Mouse (Mus musculus): ENCODE data around the gene Pla2g2f.

Pla2g2f gene

DNA sequence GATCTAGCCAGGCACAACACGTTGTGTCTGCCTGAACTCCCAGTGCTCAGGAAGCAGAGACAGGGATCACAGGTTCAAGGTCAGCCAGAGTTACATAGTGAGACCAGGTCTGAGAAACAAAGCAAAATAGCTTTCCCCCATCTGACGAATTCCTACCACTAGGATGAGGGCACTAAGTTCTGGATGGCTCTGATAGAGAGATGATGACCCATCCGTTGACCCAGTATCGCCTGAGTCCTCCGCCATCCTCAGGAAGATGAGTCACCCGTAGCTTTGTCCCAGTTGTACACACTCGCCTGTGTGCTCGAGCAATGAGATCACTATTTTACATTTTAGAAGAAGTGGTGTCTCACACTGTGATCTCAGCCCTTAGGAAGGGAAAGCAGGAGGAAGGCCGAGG is 4.8 kb upstream of the Pla2g2f start:
- no peak for DNase-seq (ENCODE audit: low read depth, low spot score)

DNA sequence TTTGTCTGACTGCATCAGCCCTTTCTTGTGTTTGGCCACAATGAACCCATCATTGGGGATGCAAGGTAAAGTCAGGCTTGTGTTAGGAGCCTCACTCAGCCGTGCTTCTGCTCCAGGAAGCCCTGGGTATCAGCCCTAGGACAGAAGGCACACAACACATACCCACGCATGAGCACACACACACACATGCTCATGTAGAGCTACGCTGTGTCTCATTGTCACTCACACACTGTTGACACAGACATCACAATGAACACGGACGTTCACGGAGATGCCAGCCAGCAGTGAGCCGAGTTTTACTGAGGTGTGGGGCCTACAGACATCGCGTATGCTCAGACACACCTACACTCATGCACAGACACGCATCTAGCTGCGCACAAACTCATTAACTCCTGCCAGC is 1.4 kb downstream of the Pla2g2f start:
- no peak for DNase-seq (ENCODE audit: low read depth, low spot score)

DNA sequence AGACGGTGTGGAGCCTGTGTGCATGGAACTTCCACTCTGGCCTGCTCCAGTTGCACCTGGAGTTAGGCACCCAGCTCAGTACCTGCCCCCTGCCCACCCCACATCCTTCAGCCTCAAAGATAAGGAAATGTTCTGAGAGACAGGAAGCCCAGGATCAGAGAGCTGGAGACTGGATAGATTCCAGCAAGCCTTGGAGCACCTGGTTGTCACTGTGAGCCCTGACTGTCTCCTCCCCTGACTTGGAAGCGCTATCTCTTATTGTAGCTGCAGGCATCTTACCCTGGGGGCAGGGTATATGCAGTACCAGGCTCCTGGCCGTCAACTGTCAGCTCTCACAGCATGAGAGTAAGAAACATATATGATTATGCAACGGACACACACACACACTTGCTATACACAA is 2.0 kb downstream of the Pla2g2f start:
- no peak for DNase-seq (ENCODE audit: low read depth, low spot score)

DNA sequence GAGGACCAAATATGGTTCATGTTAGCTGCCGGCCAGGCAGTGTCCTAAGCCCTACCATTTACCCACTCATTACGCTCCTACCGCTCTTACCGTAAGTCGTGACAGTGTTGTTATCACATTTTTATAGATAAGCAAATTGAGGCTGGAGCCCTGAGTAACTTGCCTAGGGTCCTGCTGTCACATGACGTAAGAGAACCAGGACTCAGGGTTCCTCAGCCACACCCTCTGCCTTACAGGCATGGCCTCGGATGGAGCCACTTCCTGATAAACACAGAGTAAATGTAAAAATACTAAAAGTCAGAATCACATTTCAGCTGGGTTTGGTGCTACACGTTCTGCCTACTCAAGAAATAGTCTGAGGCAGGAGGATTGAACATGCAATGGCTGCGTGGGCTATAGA is 3.0 kb downstream of the Pla2g2f start:
- no peak for DNase-seq (ENCODE audit: low read depth, low spot score)

DNA sequence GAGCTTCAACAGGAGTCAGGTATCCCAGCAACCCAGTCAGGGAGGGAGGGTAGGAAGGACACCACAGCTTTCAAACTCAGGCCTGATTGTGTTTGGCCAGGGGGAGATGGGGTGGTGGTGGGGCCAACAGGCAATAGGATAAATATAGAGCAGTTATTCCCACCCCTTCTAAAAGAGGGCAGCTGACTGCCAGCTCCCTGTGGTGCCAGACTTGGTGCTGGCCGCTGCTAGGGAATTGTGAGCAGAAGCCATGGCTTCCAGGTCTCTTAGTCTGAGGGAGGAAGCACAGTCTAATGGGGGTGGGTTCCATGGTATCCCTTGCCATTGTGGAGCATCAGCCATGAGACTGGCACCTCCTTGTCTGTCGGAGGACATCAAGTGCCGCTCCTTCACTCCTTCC is 3.8 kb downstream of the Pla2g2f start:
- DNase-seq (ENCODE audit: low read depth, low spot score) = no peak

DNA sequence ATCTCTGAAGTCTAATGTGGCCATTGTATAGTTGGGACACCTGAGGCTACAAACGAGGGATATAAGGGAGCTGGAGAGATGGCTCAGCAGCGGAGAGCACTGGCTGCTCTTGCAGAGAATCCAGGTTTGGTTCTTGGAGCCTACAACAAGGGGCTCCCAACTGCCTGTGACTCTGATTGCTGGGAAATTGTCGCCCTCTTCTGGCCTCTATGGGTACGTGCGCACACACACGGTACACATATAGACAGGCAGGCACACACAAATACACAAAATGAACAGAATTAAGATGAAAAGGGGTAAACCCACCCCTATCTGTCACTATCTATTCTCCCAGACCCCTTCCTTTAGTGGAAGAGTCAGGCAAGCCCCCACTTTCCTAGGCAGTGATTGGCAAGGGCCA is 4.8 kb downstream of the Pla2g2f start:
- no peak for DNase-seq (ENCODE audit: low read depth, low spot score)

DNA sequence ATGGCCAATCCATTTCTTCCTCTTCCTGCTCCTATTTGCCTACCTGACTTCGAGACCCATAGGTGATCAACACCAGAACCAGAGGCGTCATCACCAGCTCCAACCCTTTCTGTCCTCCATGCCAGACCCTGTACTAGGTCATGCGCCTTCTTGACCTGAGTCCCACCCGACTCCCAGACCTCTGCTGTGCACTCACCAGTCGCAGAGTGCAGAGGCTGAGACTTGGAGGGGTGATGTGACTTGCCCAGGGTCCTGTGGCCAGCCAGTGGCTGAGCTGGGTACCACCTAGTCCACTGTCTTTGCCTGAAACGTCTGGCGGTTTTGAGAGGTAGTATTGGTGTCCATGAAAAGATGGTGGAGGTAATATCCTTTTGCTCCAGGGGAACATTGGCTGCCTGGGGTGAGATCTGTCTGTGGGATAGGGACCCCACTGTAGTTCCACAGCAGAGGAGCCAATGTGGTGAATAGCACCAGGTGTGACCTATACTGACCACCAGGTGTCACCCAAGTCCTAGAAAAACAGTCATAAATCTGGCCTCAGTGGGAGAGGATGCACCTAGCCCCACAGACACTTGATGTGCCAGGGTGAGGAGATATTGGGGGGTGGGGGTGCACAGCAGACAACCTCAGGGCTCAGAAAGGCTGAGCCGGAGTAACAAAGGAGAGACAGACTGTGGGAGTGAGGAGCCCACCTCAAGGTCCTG is 8.9 kb downstream of the Pla2g2f start:
- DNase-seq (ENCODE audit: low read depth, low spot score) = peak; percentile 34

DNA sequence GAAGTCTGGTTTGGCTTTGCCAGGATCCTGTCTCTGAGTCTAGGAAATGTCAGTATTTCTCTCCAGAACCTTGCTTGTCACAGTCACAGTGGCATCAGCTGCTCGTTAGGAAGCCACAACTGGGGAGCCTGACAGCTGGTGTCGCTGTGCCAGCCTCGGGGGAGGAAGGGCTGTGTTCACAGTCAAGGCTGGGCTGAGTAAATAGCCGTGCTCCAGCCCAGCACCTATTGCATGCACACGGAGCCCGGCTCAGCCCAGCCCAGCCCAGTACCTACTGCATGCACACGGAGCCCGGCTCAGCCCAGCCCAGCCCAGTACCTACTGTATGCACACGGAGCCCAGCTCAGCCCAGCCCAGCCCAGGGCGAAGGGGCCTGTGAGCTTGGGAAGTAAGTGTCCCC is 9.6 kb downstream of the Pla2g2f start:
- no peak for DNase-seq (ENCODE audit: low read depth, low spot score)

DNA sequence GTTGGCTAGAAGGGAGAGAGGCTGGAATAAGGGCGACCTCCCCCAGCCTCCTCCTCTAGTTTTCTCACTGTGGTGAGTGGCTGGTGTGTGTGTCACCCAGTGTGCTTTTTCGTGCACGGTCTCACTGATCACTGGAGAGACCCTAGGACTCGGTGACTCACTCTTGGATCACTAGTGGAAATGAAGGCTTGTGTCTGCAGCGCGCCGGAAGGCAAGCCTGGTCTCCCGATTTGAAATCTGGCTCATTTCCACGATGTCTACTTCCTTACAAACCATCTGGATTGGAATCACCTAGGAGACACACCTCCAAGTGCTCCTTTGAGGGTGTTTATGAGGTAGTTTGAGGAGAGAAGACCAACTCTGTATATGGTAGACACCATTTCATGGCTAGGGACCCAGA is 10.6 kb downstream of the Pla2g2f start:
- DNase-seq (ENCODE audit: low read depth, low spot score) = no peak

DNA sequence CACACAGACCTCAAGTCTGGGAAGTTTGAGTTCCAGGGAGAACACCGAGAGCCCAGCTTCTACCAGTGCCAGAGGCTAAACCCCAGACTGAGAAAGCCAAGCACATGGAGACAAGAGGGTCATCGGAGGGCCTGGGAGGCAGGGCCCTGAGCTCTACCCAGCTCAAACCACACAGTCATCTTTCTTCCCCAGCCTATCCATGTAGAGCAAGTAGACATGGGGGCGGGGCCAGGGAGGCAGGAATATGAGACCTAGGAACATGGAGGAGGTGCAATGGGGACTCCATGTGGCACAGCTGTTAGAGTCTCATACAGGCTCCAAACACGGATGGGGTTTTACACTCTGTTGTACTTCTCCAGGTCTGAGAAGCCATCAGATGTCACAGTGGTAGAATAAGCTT is 11.5 kb downstream of the Pla2g2f start:
- DNase-seq (ENCODE audit: low read depth, low spot score) = no peak

DNA sequence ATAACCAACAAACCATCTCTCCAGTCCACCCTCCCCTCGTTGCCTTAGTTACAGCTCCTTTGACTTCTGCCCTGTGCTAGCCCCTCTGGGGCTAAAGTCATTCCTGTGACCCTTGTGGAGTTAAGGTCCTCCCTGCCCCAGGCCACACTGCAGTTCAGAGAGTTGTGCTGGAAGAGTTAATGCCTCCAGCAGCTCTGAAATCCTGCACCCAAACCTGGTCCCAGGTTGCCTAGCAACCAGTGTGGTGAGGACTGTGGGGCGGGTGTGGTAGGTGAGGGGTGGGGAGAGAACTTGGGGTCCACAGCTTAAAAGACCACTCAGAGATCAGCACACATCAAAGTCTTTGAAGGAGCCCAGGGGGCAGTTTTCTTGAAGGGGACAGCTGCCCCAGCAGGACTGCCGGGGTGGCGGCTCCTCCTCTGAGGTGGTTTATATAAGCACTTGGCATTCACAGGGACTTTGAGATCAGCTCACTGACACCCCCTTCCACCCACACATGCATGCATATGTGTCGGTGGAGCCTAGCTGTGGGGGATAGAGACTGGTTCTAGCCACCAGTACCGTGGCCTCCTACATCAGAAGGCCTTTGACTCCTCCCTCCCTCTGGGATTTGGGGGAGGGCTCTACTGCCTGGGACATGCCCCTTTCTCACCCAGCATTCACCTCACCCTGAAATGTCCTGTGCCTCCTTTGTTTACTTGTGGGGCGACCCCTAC is 18.1 kb downstream of the Pla2g2f start:
- DNase-seq (ENCODE audit: low read depth, low spot score) = no peak

DNA sequence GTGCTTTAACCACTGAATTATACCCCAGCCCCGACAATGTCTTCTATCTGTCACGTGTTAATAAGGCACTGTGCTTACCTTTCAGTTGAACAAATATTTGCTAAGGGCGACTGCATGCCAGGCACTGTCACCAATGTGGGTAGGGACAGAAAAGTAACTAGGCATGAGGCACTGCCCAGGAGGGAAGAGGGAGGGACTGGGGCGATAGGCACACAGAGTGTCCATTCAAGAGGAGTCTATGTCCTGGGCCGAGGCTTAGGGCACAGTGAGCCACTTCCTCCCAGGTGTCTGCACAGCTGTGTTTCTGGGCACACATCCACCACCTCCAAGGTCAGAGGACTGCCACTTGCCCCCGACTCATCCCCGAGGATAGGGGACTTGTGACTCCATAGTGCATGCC is 20.4 kb downstream of the Pla2g2f start, which contains the start of gene Ubxn10:
Gene Ubxn10, minus strand, starts transcription at position 137 of the 400 bp plus-strand sequence.
- DNase-seq (ENCODE audit: low read depth, low spot score) = no peak

DNA sequence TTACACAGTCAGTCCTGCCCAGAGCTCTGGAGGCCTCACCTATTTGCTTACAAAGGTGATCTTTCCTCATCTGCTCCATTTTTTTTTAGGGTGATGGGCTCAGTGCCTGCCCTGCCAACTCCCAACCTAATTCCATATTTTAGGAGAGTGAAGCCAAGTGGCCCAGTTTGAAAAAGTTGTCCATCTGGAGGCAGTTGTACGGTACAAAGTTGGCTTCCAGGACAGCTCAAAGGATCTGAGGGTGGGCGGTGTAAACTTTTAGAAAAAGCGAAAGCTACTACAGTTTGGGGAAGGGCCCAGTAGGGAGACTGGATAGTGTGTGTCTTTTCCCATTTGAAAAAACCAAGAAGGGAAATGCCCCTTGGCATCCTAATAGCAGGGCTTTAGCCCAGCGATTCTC is 22.6 kb downstream of the Pla2g2f start:
- DNase-seq (ENCODE audit: low read depth, low spot score) = no peak

DNA sequence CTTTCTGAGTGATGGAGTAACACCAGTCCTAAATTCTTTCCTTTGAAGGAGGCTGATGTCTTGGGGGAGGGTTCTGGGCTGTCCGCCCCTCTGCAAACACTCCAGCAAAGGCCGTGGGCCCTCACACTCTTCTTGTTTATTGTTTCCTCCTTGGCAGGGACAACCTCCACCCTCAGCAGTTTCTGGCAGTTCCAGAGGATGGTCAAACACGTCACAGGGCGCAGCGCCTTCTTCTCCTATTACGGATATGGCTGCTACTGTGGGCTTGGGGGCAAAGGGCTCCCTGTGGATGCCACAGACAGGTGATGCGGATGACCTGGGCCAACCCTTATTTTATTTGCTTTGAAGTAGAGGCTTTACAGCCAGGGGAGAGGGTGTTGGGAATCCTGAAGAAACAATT is 23.3 kb downstream of the Pla2g2f start:
- no peak for DNase-seq (ENCODE audit: low read depth, low spot score)

DNA sequence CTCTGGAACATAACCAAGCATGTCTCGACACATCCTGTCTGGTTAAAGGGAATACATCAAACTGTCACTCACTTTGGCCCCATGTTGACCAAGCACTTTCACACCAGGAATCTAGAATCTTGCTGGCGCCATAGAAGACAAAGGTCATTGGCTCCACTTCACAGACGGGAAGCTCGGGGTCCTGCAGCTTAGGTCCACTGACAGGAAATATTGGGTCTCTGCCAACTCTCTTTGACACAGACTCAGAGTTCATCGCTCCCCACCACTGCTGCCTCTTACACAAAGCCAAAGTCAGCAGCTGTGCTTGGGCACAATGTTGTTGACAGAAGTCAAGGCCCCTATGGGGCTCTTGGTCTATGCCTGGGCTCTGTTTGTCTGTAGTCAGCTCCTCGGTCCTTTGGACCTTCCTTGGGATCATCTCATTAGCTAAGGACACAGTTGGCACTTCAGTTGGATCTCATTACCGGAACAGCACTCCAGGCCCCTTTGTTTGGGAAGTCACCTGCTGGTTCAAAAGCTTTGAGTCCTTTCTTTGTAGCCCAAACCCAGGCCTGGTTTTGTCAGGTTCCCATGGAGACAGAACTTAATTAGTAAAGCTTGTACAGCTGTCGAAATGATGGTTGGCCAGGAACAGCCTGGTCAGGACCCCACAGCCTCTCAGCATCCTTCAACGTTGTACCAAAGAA is 28.3 kb downstream of the Pla2g2f start:
- DNase-seq (ENCODE audit: low read depth, low spot score) = no peak

DNA sequence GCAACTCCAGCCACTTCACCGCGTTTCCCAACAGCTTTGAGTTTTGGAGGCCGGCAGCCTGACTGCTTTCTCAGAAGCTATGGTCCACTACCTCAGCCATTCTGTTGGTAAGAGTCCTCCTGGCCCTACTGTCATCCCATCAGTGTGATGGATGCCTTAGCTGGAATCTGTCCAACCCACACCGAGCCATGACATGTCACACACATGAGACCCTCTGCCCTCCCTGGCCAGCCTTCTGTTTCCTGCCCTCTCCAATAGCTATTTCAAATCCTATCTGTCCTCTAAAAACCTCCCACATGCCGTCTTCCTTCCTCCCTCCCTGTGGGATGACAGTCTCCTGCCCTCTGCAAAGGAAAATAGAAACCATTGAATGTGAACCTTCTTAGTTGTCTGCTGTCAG is 31.7 kb downstream of the Pla2g2f start:
- DNase-seq (ENCODE audit: low read depth, low spot score) = no peak

DNA sequence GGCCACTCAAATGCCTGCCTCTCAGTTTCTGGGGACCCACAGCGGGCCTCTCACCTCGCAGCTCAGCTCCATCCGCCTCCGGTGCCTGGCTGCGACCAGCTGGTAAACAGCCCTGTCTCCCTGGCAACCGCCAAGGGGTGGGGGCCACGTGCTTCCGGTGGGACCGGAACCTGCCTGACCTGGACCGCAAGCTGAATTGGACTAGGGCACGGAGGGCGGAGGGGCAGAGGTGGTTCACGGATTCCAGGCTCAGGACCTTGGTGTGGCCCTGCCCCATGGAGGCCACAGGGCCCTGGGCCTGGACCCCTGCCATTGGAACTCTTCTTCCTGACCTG is 32.3 kb downstream of the Pla2g2f start:
- DNase-seq (ENCODE audit: low read depth, low spot score) = peak; percentile 55

DNA sequence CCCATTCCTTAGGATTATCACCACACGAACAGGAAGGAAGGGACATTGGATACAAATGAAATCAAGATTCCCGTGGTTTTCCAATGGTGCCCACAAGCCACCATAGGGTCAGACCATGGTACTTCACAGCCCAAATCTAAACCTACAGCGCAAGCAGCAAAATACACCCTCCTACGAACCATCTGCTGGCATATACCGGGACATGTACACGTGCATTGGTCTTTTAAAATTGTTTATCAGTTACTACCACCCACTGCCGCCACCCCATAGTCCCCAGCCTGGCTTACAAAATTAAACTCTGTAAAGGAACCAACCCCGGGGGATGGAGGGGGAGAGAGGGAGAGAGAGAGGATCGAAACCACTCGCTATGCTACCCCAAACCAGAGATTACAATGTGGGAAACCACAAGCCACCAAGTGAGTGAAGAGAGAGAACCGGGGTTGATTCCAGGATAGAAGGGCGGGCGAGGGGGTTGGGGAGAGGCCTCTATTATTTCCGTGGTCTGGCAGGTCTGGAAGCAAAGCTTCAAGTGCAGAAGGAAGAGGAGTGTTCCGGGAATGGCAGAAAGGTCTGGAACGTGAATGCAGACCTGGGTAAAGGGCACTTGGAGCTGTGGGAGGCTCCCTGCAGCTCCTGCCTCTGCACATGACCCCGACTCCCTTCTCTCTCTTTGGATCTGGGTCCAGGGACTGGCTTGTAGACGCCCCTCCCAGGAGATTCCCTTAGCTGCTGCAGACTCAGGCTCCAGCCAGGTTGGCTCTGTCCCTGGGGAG is 32.9 kb downstream of the Pla2g2f start, which contains the start of gene Pla2g2c:
Gene Pla2g2c, plus strand, starts transcription at position 439 of the 773 bp plus-strand sequence.
- DNase-seq (ENCODE audit: low read depth, low spot score) = no peak

DNA sequence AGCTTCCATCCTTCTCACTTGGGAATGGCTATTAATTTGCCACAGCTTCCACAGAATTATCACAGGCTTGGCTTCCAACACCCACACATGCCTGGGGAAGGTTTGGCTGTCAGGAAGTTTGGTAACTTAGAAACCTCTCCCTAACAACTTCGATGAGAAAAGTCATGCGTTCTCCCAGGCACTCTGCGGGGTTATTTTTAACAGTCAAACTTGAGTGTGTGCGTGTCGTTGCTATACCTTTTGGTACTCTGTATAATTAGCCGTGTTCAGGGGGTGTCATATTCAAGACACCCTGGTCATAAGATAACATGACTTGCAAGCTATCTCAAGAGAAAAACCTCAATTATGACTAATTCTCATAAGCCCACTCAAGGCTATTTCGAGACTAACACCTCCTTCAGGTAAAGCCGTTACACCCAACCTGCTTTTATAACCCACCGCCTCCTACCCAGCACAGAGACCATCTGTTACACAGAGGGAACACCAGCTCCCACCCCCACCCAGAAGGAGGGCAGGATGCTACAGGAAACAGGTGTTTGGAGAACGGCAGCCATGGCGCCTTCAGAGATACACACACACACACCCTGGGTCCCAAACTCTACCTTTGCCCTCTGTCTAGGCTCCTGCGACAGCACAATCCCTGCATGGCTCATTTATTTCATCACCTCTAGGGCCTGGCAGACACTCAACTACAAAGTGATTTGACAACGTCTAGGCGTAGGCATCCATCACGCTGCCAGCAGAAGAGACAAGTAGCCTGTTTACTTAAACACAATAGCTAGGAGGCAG is 33.7 kb downstream of the Pla2g2f start:
- no peak for DNase-seq (ENCODE audit: low read depth, low spot score)

DNA sequence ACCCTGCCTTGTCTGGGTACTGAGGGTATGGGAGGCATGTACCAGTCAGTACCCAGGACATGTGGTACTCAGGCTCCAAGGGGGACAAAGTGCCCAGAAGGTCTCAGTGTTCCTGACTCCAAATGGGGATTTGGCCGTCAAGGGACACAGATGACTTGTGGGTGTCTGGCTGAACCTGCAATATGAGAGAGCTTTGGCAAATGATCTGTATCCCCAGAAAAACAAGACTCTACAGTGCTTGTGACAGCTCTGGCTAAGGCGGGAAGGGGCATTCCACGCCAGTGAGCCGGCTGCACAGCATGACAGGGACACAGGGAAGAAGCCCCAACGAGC is 38.2 kb downstream of the Pla2g2f start:
- DNase-seq (ENCODE audit: low read depth, low spot score) = no peak

DNA sequence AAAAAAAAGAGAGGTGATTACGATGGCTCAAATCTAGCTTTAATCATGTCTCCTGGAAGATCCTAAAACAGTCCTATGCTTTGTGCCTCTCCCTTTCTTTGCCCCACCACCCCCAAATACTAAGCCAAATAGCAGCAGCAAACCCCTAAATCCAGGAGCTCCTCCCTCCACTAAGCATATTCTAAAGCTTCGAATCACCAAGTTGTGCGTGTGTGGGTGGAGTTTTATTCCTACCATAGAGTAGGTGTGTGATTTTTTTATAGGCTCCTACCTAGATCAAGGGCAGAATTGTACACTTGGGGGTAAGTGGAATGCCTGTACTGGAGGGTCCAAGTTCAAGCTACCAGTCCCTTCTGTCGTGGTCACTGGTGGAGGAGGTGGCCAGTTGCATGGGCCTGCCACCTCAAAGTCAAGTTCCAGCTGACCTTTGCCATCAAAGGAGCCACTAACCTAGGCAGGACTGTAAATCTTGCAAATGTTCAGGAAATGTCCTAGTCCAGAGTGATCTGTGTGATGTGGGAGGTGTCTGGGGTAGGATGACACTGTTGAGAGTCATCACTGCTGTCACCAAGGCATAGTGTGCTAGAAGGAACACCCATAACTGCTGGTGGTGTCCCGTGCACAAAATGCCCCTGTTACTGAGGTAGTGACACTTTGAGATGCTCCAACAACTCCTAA is 38.7 kb downstream of the Pla2g2f start:
- no peak for DNase-seq (ENCODE audit: low read depth, low spot score)

Data from CD4-positive, CD25-positive, alpha-beta regulatory T cell, adult 2 months (primary cell).